Mouse (Mus musculus) layer of hippocampus, postnatal 25 days (tissue): ENCODE measurements around the gene Erp27. TPM values are rescaled to one million over a fixed set of nuclear protein-coding genes. Genes with fewer than 3 reads are reported as not detected.
"Not testable (repeated sequence)": the region's sequence is repeated elsewhere in the genome, so short reads cannot be mapped to it uniquely, and the experiment has no call there.

Experiments
- DNase-seq, 2 experiments: peaks; one replicate each; pipeline ENCODE4 v3.0.0; 2022; ENCODE audit warnings: mixed read lengths in 2 of 2, low spot score in 1 of 2; ENCODE audit errors: extremely low spot score in 1 of 2
- total RNA-seq, 2 experiments: library from RNA; stranded (reverse); gene quantifications; 2 replicates each; pipeline ENCODE4 v1.2.3; 2021

Erp27 gene
- total RNA-seq: under 1 TPM; 0.52 to 0.85 TPM

GRCm38 (mm10) chr6:136922080-136922479, at the start of gene Erp27:
Erp27 (minus strand) TSS chr6:136922180.
- no peak for DNase-seq

GRCm38 (mm10) chr6:136968877-136969276, 46.9 kb upstream of the Erp27 start:
- DNase-seq: not testable (repeated sequence)

- DNase-seq: no peak
Observed at GRCm38 (mm10) chr6:136967466-136967865, 45.5 kb upstream of the Erp27 start.

GRCm38 (mm10) chr6:136965912-136966311, 43.9 kb upstream of the Erp27 start:
- no peak for DNase-seq

- DNase-seq: no peak
Observed at GRCm38 (mm10) chr6:136964609-136965510, 42.9 kb upstream of the Erp27 start.

GRCm38 (mm10) chr6:136962957-136963356, 41.0 kb upstream of the Erp27 start:
- DNase-seq: no peak

GRCm38 (mm10) chr6:136959131-136959530, 37.2 kb upstream of the Erp27 start:
- DNase-seq: no peak

- no peak for DNase-seq
Observed at GRCm38 (mm10) chr6:136957062-136957461, 35.1 kb upstream of the Erp27 start.

- no peak for DNase-seq
Observed at GRCm38 (mm10) chr6:136955240-136955639, 33.3 kb upstream of the Erp27 start.

- DNase-seq: no peak
Observed at GRCm38 (mm10) chr6:136954715-136955114, 32.7 kb upstream of the Erp27 start.

GRCm38 (mm10) chr6:136954192-136954591, 32.2 kb upstream of the Erp27 start:
- DNase-seq: no peak

- DNase-seq: no peak
Observed at GRCm38 (mm10) chr6:136952930-136953329, 30.9 kb upstream of the Erp27 start.

GRCm38 (mm10) chr6:136950171-136950570, 28.2 kb upstream of the Erp27 start:
- no peak for DNase-seq

- no peak for DNase-seq
Observed at GRCm38 (mm10) chr6:136947716-136948115, 25.7 kb upstream of the Erp27 start.

- DNase-seq: no peak
Observed at GRCm38 (mm10) chr6:136946943-136947342, 25.0 kb upstream of the Erp27 start.

GRCm38 (mm10) chr6:136946241-136946640, 24.3 kb upstream of the Erp27 start:
- DNase-seq: no peak

GRCm38 (mm10) chr6:136944511-136944910, 22.5 kb upstream of the Erp27 start:
- DNase-seq: no peak

- no peak for DNase-seq
Observed at GRCm38 (mm10) chr6:136943392-136943791, 21.4 kb upstream of the Erp27 start.

- DNase-seq: no peak
Observed at GRCm38 (mm10) chr6:136942280-136942679, 20.3 kb upstream of the Erp27 start.

- no peak for DNase-seq
Observed at GRCm38 (mm10) chr6:136941051-136942021, 19.4 kb upstream of the Erp27 start, which contains the start of gene Arhgdib. Arhgdib (minus strand) TSS chr6:136941899.
